Mouse (Mus musculus) thymus, adult 18-20 months (tissue): ENCODE results near the gene Snrnp27.
A peak's percentile ranks its signal among the peaks of the same experiment; 100 is the strongest.

ENCODE experiments used
- DNase-seq, 2 experiments: peaks; one replicate each; pipeline ENCODE4 v3.0.0; 2022; ENCODE audit warnings: mixed read lengths in 2 of 2

Gene Snrnp27

GRCm38 (mm10) chr6:86683872-86684654, at the start of gene Snrnp27:
Snrnp27 (minus strand) TSS chr6:86684522.
- peak; percentile 78 to 83 for DNase-seq

- peak; percentile 92 to 94 for DNase-seq
Measured at GRCm38 (mm10) chr6:86733183-86733876, 49.0 kb upstream of the Snrnp27 start, which contains the start of gene Gmcl1. Gmcl1 (minus strand) TSS chr6:86733383.

- DNase-seq = peak in 1 of 2 experiments; percentile 67
Measured at GRCm38 (mm10) chr6:86732276-86733173, 48.2 kb upstream of the Snrnp27 start.

GRCm38 (mm10) chr6:86728711-86729110, 44.4 kb upstream of the Snrnp27 start:
- no peak for DNase-seq

DNA sequence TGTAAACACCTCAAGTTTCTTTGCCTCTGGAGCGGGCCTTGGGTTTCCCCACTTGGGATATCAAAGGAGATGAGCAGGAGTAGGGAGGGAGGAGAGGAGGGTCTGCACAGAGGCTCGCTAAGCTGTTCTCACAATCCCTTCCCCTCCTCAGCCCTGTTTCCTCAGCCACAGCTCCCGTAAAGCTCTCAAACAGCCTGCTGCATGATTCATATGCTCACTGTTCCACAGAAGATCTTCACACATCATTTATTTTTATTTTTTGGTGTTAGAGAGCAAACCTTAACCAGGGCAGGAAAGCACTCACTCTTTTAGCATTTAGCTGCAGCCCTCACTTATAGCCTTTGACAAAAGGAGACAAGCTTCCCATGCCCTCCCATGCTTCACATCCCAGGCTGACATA, 37.7 kb upstream of the Snrnp27 start:
- no peak for DNase-seq

DNA sequence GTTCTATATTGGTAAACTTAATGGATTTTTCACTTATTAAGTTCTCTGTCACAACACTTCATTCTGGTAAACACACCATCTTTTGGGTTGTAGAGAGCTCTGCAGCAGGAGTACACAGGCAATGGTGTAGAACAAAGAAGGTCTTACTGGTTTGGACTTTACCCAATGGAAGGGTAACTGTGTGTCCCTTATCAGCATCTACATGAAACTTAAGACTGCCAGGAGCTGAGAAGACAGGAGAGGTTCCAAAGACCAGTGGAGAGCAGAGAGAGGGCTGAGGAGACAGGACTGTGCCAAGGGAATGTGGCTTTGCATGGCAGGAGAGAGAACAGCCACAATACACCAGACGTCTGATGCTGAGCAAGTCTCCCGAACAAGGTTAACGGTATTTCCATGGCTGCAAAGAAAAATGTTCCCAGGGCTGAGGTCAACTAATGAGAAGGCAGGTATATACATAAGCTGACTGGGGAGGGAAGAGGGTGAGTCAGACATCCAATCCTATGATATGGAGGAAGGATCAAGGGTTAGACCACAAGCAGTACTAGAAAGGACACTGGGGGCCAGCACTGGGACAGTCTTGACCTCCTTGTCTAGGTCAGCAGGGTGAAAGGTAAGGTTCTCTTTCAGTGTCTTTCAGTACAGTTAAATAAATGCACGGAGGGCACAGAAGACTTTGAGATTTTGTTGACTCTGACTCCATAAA, 23.9 kb upstream of the Snrnp27 start:
- DNase-seq = no peak

- no peak for DNase-seq
Measured at GRCm38 (mm10) chr6:86702577-86702976, 18.3 kb upstream of the Snrnp27 start.

GRCm38 (mm10) chr6:86697903-86698302, 13.6 kb upstream of the Snrnp27 start:
- DNase-seq = no peak

GRCm38 (mm10) chr6:86696213-86696612, 11.9 kb upstream of the Snrnp27 start:
- DNase-seq = no peak

GRCm38 (mm10) chr6:86694465-86694864, 10.1 kb upstream of the Snrnp27 start:
- peak; percentile 14 to 31 for DNase-seq

DNA sequence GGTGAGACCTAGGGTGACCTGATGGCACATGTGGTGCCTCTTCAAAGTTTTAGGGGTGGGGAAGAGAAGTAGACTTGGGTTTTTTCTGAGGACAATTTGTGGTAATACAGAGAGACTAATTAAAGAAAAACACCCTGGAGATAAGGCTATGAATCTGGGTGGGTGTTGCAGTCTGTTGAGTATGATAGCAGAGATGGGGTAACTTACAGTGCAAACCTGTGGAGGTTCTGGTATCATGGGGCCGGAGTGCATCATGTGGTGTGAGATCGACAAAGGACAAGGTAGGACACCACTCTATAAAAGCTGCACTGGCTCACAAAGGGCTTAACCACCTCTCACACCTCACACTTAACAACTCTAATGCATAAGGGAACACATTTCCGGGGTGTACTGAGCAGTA, 5.3 kb upstream of the Snrnp27 start:
- no peak for DNase-seq

DNA sequence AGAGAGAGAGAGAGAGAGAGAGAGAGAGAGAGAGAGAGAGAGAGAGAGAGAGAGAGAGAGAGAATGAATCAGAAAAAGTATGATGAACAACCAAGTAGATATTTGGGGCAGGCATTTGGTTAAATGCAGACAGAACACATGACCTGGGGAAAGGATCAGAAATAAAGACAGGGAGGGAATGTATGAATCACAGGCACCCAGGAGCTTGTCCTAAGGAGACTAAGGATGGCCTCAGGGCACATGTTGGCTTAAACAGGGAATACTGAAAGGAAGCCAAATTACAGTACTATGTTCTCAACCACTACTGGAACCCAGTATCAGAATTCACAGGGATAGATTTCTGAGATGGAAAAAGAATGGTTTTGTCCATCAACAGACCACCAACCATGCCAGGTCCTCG, 2.6 kb upstream of the Snrnp27 start:
- no peak for DNase-seq

- DNase-seq = no peak
Measured at GRCm38 (mm10) chr6:86684655-86685011, 311 bp upstream of the Snrnp27 start.

- DNase-seq = no peak
Measured at GRCm38 (mm10) chr6:86681289-86681688, 3.0 kb downstream of the Snrnp27 start.

GRCm38 (mm10) chr6:86678341-86678740, 6.0 kb downstream of the Snrnp27 start:
- no peak for DNase-seq

GRCm38 (mm10) chr6:86670873-86671272, 13.4 kb downstream of the Snrnp27 start:
- peak in 1 of 2 experiments; percentile 36 for DNase-seq

GRCm38 (mm10) chr6:86669240-86669727, 15.0 kb downstream of the Snrnp27 start:
- peak; percentile 100 for DNase-seq

DNA sequence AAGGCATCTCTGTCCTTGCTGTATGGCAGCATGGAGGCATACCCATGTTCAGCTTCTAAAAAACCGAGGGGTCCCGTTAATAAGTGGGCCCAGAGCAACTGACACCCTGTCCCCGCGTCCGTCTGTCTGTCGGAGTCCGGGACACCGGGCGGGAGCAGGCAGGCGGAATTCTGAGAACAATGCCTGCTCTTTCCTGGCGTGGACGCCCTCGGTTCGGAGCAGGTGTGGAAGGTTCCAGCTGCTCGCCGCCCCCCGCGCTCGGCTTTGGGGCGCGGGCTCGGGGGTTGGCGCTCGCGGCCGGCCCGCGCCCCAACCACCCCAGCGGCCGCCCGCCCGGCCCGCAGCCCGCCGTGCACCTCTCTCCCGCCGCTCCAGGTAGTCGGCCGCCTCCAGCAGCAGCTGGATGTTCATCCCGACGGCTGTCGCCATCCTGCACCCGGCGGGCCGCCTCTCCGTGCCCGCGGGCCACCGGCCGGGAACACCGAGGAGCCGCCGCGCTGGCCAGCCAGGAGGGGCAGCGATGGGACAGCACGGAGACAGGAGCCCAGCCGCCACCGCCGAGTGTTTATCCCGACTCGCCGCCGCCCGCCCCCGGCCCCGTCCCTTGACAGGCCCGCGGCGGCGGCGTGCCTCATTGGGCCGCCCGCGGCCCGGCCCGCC, 15.6 kb downstream of the Snrnp27 start, which contains the start of gene Mxd1:
TSS of gene Mxd1 (minus strand) at position 582 of the 660 bp plus-strand sequence.
- DNase-seq = peak in 1 of 2 experiments; percentile 36

- DNase-seq = no peak
Measured at GRCm38 (mm10) chr6:86667061-86667460, 17.3 kb downstream of the Snrnp27 start.

- DNase-seq = no peak
Measured at GRCm38 (mm10) chr6:86665560-86666307, 18.6 kb downstream of the Snrnp27 start.

- no peak for DNase-seq
Measured at GRCm38 (mm10) chr6:86665076-86665475, 19.2 kb downstream of the Snrnp27 start.
